Mouse (Mus musculus) hindbrain, embryonic 11.5 days (tissue): ENCODE data around the gene Kazald1. TPM values are rescaled to one million over a fixed set of nuclear protein-coding genes. Genes with fewer than 3 reads are reported as not detected.
A peak's percentile ranks its signal among the peaks of the same experiment; 100 is the strongest.

Source experiments
- ATAC-seq: fragments of 200-750 bp; cut with Nextera tagmentation; 2 replicates; pipeline ENCODE4 v1.8.0; 2017; ENCODE audit warnings: mild to moderate bottlenecking, moderate TSS enrichment, moderate library complexity; ENCODE audit not compliant: low FRiP score
- DNase-seq: peaks from one replicate; pipeline ENCODE4 v3.0.0-alpha.2; 2015; ENCODE audit warnings: low spot score
- H3K27ac ChIP-seq: fragments of 300-500 bp; sonication (generic); 2 replicates; pipeline ENCODE4 v1.5.1; 2014; ENCODE audit warnings: mild to moderate bottlenecking, low read depth, low read length
- H3K27me3 ChIP-seq: fragments of 300-500 bp; sonication (generic); 2 replicates; pipeline ENCODE4 v1.6.1; 2014; ENCODE audit warnings: mild to moderate bottlenecking, low read length, moderate library complexity, mixed read lengths; ENCODE audit not compliant: control insufficient read depth, insufficient read depth
- H3K36me3 ChIP-seq: fragments of 300-500 bp; sonication (generic); 2 replicates; pipeline ENCODE4 v1.6.1; 2014; ENCODE audit warnings: mild to moderate bottlenecking, low read length, moderate library complexity, mixed read lengths; ENCODE audit not compliant: control insufficient read depth, insufficient read depth
- H3K4me1 ChIP-seq: fragments of 300-500 bp; sonication (generic); replicated peaks from 2 replicates; pipeline ENCODE4 v1.6.1; 2014; ENCODE audit warnings: low read length, mixed read lengths; ENCODE audit not compliant: control insufficient read depth, insufficient read depth
- H3K4me2 ChIP-seq: fragments of 300-500 bp; sonication (generic); replicated peaks from 2 replicates; pipeline ENCODE4 v1.6.1; 2014; ENCODE audit warnings: mild to moderate bottlenecking, low read depth, low read length
- H3K4me3 ChIP-seq: fragments of 300-500 bp; sonication (generic); 2 replicates; pipeline ENCODE4 v1.5.1; 2014; ENCODE audit warnings: low read depth, low read length
- H3K9ac ChIP-seq: fragments of 300-500 bp; sonication (generic); 2 replicates; pipeline ENCODE4 v1.6.1; 2014; ENCODE audit warnings: low read depth, low read length
- H3K9me3 ChIP-seq: fragments of 300-500 bp; sonication (generic); 2 replicates; pipeline ENCODE4 v1.6.1; 2016; ENCODE audit warnings: low read length; ENCODE audit not compliant: control insufficient read depth
- WGBS: fragments of 180-500 bp; shearing (Covaris S2); extraction: QIAGEN DNeasy Blood & Tissue Kit; methylation state at CpG from one replicate; pipeline ENCODE4 v1.1.7; 2014; 5-methylcytosine and 5-hydroxymethylcytosine counted together
- polyA plus RNA-seq: library from polyadenylated mRNA; unstranded; fragments of >200 nt; fragmentation: Nextera tagmentation; extraction: Ambion mirVana; gene quantifications from 2 replicates; pipeline ENCODE4 v1.2.1, GENCODE M21; 2014

Kazald1 gene
- polyA plus RNA-seq, 1 experiment from 2014 or later: 2.9 TPM

DNA sequence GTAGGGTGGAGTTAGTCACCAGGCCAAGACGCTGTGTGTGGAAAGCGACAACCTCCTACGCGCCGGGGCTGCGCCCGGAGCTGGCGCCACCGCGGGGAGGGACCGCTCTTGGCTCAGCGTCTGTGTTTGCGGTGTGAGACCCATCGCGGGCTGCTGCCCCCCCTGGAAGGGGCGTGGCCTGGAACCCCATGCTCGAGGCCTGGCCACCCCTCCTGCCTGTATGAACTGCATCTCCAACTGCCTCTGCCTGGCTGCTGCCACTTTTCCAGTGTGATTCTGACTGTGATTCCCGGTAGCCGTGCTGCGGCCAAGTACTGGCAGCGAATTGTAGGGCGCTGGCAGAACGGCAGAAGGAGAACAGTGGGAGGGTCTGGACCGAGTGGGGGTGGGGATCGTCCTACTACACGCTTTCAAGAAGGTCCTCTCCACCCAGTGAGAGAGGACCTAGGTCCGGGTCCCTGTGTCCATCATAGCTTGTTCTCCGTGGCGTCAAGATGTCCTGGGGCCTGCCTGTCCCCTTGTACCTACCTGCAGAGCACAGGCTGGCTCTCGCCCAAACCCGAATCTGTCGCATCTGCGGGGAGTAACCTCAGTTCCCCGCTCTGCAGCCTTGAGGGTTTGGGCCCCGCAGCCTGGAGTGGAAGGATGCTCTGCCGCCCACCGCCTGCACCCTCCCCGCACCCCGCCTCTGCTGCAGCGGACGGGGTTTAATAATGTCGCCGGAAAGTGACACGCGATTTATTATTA, 4.9 kb downstream of the Kazald1 start:
- Histone ChIP-seq H3K27ac (no peak overlapping the region), H3K4me2 (peak overlapping the region; percentile 39), H3K4me3 (peak overlapping the region; percentile 24), H3K27me3 (peaks cover 70% of the 10 kb centered on the region), H3K4me1 (peaks cover 21% of the 10 kb centered on the region), H3K9ac (no peak overlapping the region), H3K36me3 (no peaks in the 10 kb centered on the region), H3K9me3 (no peaks in the 10 kb centered on the region)
- DNase-seq (peak; percentile 64), ATAC-seq (no peak)
- WGBS: under 1% methylated on average over 45 of the region's 45 CpGs

- peaks cover 21% of the 10 kb centered on the region for H3K4me1 ChIP-seq
- H3K9ac ChIP-seq: peak overlapping the region; percentile 2; the same call in 1 of the 2 replicates
- H3K27ac ChIP-seq: no peak overlapping the region
- ATAC-seq (peak; percentile 30; the same call in 1 of the 2 replicates), DNase-seq (peak; percentile 54)
- WGBS: under 1% methylated on average over 17 of the region's 17 CpGs
- H3K4me2 ChIP-seq: peak overlapping the region; percentile 39
- no peaks in the 10 kb centered on the region for H3K36me3 ChIP-seq
- peaks cover 64% of the 10 kb centered on the region for H3K27me3 ChIP-seq
- H3K9me3 ChIP-seq: no peaks in the 10 kb centered on the region
- peak overlapping the region; percentile 16; the same call in 1 of the 2 replicates for H3K4me3 ChIP-seq
Measured at GRCm38 (mm10) chr19:45080711-45081110, 5.7 kb downstream of the Kazald1 start.

GRCm38 (mm10) chr19:45081279-45081678, 6.2 kb downstream of the Kazald1 start:
- Histone ChIP-seq H3K4me3 (no peak overlapping the region), H3K4me2 (peak overlapping the region; percentile 39; the same call in 1 of the 2 replicates), H3K27me3 (peaks cover 61% of the 10 kb centered on the region), H3K27ac (no peak overlapping the region), H3K9ac (no peak overlapping the region), H3K9me3 (no peaks in the 10 kb centered on the region), H3K36me3 (no peaks in the 10 kb centered on the region), H3K4me1 (peaks cover 21% of the 10 kb centered on the region)
- ATAC-seq: peak; percentile 11; the same call in 1 of the 2 replicates
- peak; percentile 92 for DNase-seq
- WGBS: 2% methylated on average over 5 of the region's 5 CpGs

- 17% methylated on average over 11 of the region's 11 CpGs for WGBS
- H3K27me3 ChIP-seq: peaks cover 54% of the 10 kb centered on the region
- no peak overlapping the region for H3K4me3 ChIP-seq
Measured at GRCm38 (mm10) chr19:45081841-45082550, 7.0 kb downstream of the Kazald1 start.

DNA sequence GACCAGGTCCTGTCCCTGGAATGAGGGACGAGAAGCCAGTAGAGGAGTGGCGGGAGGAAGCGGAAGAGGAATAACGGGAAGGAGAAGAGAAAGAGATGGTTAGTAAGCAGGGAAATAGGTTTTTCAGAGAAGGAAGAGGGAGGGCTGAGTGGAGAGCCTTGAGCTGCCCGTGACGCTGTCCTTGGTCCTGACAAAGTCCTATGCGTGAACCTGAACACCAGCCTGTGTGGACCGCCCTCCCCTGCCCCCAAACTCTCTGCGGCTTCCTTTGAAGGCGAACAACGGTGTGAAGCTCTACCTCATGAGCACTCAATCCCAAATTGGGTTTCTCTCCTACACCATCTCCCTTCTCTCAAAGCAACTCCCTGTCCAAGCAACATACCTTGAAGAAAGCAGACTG, 22.8 kb downstream of the Kazald1 start:
- Histone ChIP-seq H3K4me2 (no peak overlapping the region), H3K4me1 (no peaks in the 10 kb centered on the region), H3K9ac (no peak overlapping the region), H3K27me3 (no peaks in the 10 kb centered on the region), H3K4me3 (no peak overlapping the region), H3K27ac (no peak overlapping the region), H3K9me3 (no peaks in the 10 kb centered on the region), H3K36me3 (no peaks in the 10 kb centered on the region)
- ATAC-seq (no peak), DNase-seq (peak; percentile 64)
- WGBS: 31% methylated on average over 11 of the region's 11 CpGs

More at GRCm38 (mm10) chr19:45081841-45082550, 7.0 kb downstream of the Kazald1 start:
- Histone ChIP-seq H3K27ac (no peak overlapping the region), H3K36me3 (no peaks in the 10 kb centered on the region), H3K4me1 (peaks cover 16% of the 10 kb centered on the region), H3K9me3 (no peaks in the 10 kb centered on the region), H3K4me2 (no peak overlapping the region), H3K9ac (no peak overlapping the region)
- DNase-seq (peak; percentile 80), ATAC-seq (no peak)

DNA sequence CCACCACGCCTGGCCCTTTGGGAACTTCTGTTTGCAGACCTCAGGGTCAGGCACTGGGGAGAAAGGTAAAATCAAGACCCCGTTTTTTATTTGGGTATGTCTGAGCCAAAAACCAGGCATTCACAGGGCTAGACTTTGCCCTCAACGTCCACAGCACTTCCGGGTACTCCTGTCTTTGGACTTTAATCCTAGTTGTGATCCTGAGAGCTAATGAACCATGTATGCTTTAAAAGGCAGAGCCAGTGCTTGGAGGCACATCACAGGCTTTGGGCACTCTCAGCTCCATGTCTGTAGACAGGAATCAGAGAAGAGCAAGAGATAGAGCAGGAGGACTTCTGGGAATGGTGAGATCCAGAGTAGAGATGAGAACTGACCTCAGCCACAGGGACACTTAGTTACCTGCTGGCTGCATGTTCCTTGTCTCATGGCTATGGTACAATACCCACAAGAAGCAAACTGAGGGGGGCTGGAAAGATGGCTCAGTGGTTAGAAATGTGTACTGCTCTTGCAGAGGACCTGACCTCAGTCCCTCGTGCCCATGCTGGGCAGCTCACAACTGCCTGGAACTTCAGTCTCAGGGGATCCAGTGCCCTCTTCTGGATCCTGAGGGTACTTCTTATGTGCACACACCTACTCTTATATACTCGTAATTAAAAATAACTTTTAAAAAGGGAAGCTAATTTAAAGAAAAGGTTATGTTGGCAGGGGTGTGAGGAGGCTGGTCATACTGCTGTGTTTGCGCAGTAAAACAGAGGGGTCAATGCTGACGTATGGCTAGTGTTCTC, 25.6 kb downstream of the Kazald1 start:
- no peak overlapping the region for H3K4me2 ChIP-seq
- H3K27me3 ChIP-seq: peaks cover 5% of the 10 kb centered on the region; the same call in 1 of the 2 replicates
- 79% methylated on average over 8 of the region's 8 CpGs for WGBS
- peaks cover 2% of the 10 kb centered on the region; the same call in 1 of the 2 replicates for H3K4me1 ChIP-seq
- H3K36me3 ChIP-seq: no peaks in the 10 kb centered on the region
- H3K27ac ChIP-seq: no peak overlapping the region
- DNase-seq (no peak), ATAC-seq (no peak)
- H3K4me3 ChIP-seq: no peak overlapping the region
- no peaks in the 10 kb centered on the region for H3K9me3 ChIP-seq
- no peak overlapping the region for H3K9ac ChIP-seq

DNA sequence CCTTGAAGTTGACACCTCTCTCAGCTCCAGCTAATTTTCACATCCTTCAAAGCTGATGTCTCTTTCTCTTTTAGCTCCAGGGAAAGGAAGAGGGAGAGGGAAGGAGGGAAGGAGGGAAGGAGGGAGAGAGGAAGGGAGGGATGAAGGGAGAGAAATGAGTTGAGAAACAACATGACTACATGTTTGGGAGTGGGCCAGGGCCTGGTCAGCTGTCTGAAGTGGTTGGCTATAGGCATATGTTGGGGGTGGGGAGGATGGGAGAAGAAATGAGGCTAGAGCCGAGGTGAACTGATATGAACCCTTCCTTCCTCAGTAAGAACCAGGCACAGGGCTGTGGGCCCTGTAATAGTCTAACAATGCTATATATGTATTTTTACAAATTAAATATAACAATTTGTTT, 30.6 kb downstream of the Kazald1 start:
- Histone ChIP-seq H3K27me3 (peaks cover 5% of the 10 kb centered on the region; the same call in 1 of the 2 replicates), H3K4me2 (no peak overlapping the region), H3K4me3 (no peak overlapping the region), H3K27ac (no peak overlapping the region), H3K36me3 (no peaks in the 10 kb centered on the region), H3K9ac (no peak overlapping the region), H3K4me1 (peaks cover 2% of the 10 kb centered on the region; the same call in 1 of the 2 replicates), H3K9me3 (no peaks in the 10 kb centered on the region)
- WGBS: 55% methylated on average over 1 of the region's 1 CpGs
- DNase-seq (no peak), ATAC-seq (no peak)

- ATAC-seq (no peak), DNase-seq (no peak)
- Histone ChIP-seq H3K27ac (no peak overlapping the region), H3K27me3 (peaks cover 5% of the 10 kb centered on the region; the same call in 1 of the 2 replicates), H3K4me2 (no peak overlapping the region), H3K9me3 (no peaks in the 10 kb centered on the region), H3K4me3 (no peak overlapping the region), H3K4me1 (peaks cover 2% of the 10 kb centered on the region; the same call in 1 of the 2 replicates), H3K9ac (no peak overlapping the region), H3K36me3 (no peaks in the 10 kb centered on the region)
- WGBS: 50% methylated on average over 6 of the region's 6 CpGs
Measured at GRCm38 (mm10) chr19:45106689-45107088, 31.6 kb downstream of the Kazald1 start.
